Mouse (Mus musculus): ENCODE results near the gene Hdhd5.

DNA sequence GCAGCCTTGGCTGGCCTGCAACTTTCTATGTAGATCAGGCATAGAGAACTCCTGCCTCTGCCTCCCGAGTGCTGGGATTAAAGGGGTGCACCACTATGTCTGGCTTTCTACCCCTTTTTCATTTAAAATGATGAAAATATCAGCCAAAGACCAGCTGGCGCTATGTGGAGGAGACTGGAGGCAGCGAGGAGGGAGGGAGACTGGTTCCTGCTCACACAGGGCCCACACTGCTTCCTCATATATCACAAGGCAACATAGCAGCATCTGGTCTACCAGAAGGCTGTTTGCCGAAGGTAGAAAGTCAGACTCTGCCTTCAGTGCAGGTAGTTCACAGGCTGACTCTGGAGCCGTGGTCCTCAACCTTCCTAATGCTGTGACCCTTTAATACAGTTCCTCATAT lies 50.8 kb downstream of the Hdhd5 start:
- TF ChIP-seq CTCF (IDR thresholded peaks at IDR 0.05; ENCODE audit: control insufficient read depth, insufficient read depth, low read length): no peak
- no peak for TF ChIP-seq POLR2A (IDR thresholded peaks at IDR 0.05; ENCODE audit: borderline replicate concordance, control insufficient read depth, low read depth, low read length)
